Mouse (Mus musculus) monocyte, adult 59 days (primary cell): ENCODE measurements around the gene Fam183b. TPM values are rescaled to one million over a fixed set of nuclear protein-coding genes. Genes with fewer than 3 reads are reported as not detected.

Experiments used
- total RNA-seq, 2 experiments: library from RNA; stranded (reverse); gene quantifications; one replicate each; pipeline ENCODE4 v1.2.4; 2023

Fam183b gene
- not detected for total RNA-seq

GRCm38 (mm10) chr11:58801558-58802228 is at the start of gene Fam183b:
Gene Fam183b, minus strand, starts transcription at chr11:58801960.

GRCm38 (mm10) chr11:58846919-58847461 is 45.2 kb upstream of the Fam183b start, which contains the start of gene Gm12258:
Gene Gm12258, plus strand, starts transcription at chr11:58847158.

GRCm38 (mm10) chr11:58838951-58839350 is 37.2 kb upstream of the Fam183b start, which contains the start of gene Olfr311:
Gene Olfr311, plus strand, starts transcription at chr11:58839251.

GRCm38 (mm10) chr11:58828937-58829336 is 27.2 kb upstream of the Fam183b start, which contains the start of gene Olfr312:
Gene Olfr312, plus strand, starts transcription at chr11:58829237.

GRCm38 (mm10) chr11:58814700-58815099 is 12.9 kb upstream of the Fam183b start, which contains the start of gene Olfr313:
Gene Olfr313, plus strand, starts transcription at chr11:58815000.

GRCm38 (mm10) chr11:58782480-58783089 is 19.2 kb downstream of the Fam183b start, which contains the start of gene Olfr314:
Gene Olfr314, plus strand, starts transcription at chr11:58782952.

GRCm38 (mm10) chr11:58772888-58773287 is 28.9 kb downstream of the Fam183b start, which contains the start of gene Olfr315:
Gene Olfr315, plus strand, starts transcription at chr11:58773188.

GRCm38 (mm10) chr11:58752434-58752833 is 49.3 kb downstream of the Fam183b start, which contains the start of gene Olfr316:
Gene Olfr316, plus strand, starts transcription at chr11:58752734.

Other genes with a start within 250 kb of the Fam183b start
- gene Olfr328, start 246.3 kb downstream of the Fam183b start, total RNA-seq = under 1 TPM in 1 of 2 experiments, not detected in 1; 0.39 TPM
- gene Olfr224, start 231.4 kb downstream of the Fam183b start, total RNA-seq = not detected
- not detected for gene Olfr325, start 224.2 kb downstream of the Fam183b start, total RNA-seq
- not detected for gene Olfr324, start 206.8 kb downstream of the Fam183b start, total RNA-seq
- not detected for gene 2210407C18Rik, start 185.9 kb downstream of the Fam183b start, total RNA-seq
- gene Olfr323, start 171.5 kb downstream of the Fam183b start, total RNA-seq = not detected
- gene Trim58, start 161.5 kb downstream of the Fam183b start, total RNA-seq = not detected
- gene Olfr322, start 143.2 kb downstream of the Fam183b start, total RNA-seq = not detected
- gene Olfr320, start 120.9 kb downstream of the Fam183b start, total RNA-seq = not detected
- not detected for gene Olfr319, start 102.8 kb downstream of the Fam183b start, total RNA-seq
- gene Olfr318, start 77.9 kb downstream of the Fam183b start, total RNA-seq = not detected
- gene Olfr317, start 62.7 kb downstream of the Fam183b start, total RNA-seq = not detected
- not detected for gene Olfr316, start 49.2 kb downstream of the Fam183b start, total RNA-seq
- not detected for gene Olfr315, start 28.8 kb downstream of the Fam183b start, total RNA-seq
- gene Olfr314, start 19.0 kb downstream of the Fam183b start, total RNA-seq = not detected
- not detected for gene Olfr313, start 13.0 kb upstream of the Fam183b start, total RNA-seq
- gene Olfr312, start 27.3 kb upstream of the Fam183b start, total RNA-seq = not detected
- not detected for gene Olfr311, start 37.3 kb upstream of the Fam183b start, total RNA-seq
- 1 to 10 TPM; 2.1 to 3.3 TPM for gene Gm12258, start 45.2 kb upstream of the Fam183b start, total RNA-seq
- gene 2810021J22Rik, start 65.3 kb upstream of the Fam183b start, total RNA-seq = 1 to 10 TPM; 2.8 to 2.9 TPM
- gene Zfp39, start 102.3 kb upstream of the Fam183b start, total RNA-seq = 1 to 10 TPM; 5.3 to 5.6 TPM
- gene Btnl10, start 115.9 kb upstream of the Fam183b start, total RNA-seq = not detected
- gene Rnf187, start 137.0 kb upstream of the Fam183b start, total RNA-seq = 10 to 100 TPM; 79.4 to 81.0 TPM
- 1 to 10 TPM; 3.2 TPM for gene Hist3h2ba, start 147.0 kb upstream of the Fam183b start, total RNA-seq
- 10 to 100 TPM; 29.4 to 31.8 TPM for gene Hist3h2a, start 152.7 kb upstream of the Fam183b start, total RNA-seq
- under 1 TPM; 0.13 to 0.21 TPM for gene Trim17, start 152.7 kb upstream of the Fam183b start, total RNA-seq
- 10 to 100 TPM; 40.7 to 41.1 TPM for gene Trim11, start 176.1 kb upstream of the Fam183b start, total RNA-seq